Mouse (Mus musculus): ENCODE data around the gene Nol6. TPM values are rescaled to one million over a fixed set of nuclear protein-coding genes. Genes with fewer than 3 reads are reported as not detected.

Gene Nol6
- polyA plus RNA-seq, 1 experiment = 29.0 TPM

GRCm38 (mm10) chr4:41102901-41103300, 21.4 kb downstream of the Nol6 start:
- DNase-seq = peak; percentile 19
- H3K36me3 ChIP-seq (ENCODE audit: control insufficient read depth, insufficient read depth, low read length) = no peaks in the 10 kb centered on the region
- H3K27me3 ChIP-seq (replicated peaks; ENCODE audit: control insufficient read depth, insufficient read depth, low read length) = no peaks in the 10 kb centered on the region
- H3K4me3 ChIP-seq (ENCODE audit: insufficient read depth, low read depth, low read length) = no peak overlapping the region
- H3K4me1 ChIP-seq (ENCODE audit: control insufficient read depth, insufficient read depth, low read length) = no peaks in the 10 kb centered on the region; the same call in 1 of the 2 replicates
- no peak overlapping the region for H3K27ac ChIP-seq (ENCODE audit: insufficient read depth, low read depth, low read length)
- TF ChIP-seq CTCF (conservative IDR thresholded peaks at IDR 0.05; ENCODE audit: insufficient read depth, insufficient read length, low read depth, low read length) = no peak
- TF ChIP-seq POLR2A (IDR thresholded peaks at IDR 0.05; ENCODE audit: low read depth, low read length) = no peak

- Histone ChIP-seq H3K4me3 (ENCODE audit: insufficient read depth, low read depth, low read length) (no peak overlapping the region), H3K4me1 (ENCODE audit: control insufficient read depth, insufficient read depth, low read length) (peaks cover 6% of the 10 kb centered on the region; the same call in 1 of the 2 replicates), H3K36me3 (ENCODE audit: control insufficient read depth, insufficient read depth, low read length) (no peaks in the 10 kb centered on the region), H3K27ac (ENCODE audit: insufficient read depth, low read depth, low read length) (no peak overlapping the region), H3K27me3 (replicated peaks; ENCODE audit: control insufficient read depth, insufficient read depth, low read length) (no peaks in the 10 kb centered on the region)
- 77% methylated on average over 1 of the region's 1 CpGs for WGBS
- TF ChIP-seq CTCF (conservative IDR thresholded peaks at IDR 0.05; ENCODE audit: insufficient read depth, insufficient read length, low read depth, low read length) (no peak), POLR2A (IDR thresholded peaks at IDR 0.05; ENCODE audit: low read depth, low read length) (no peak)
- DNase-seq = no peak
These were observed 23.3 kb downstream of the Nol6 start for GRCm38 (mm10) chr4:41100986-41101385.

- no peaks in the 10 kb centered on the region for H3K36me3 ChIP-seq (ENCODE audit: control insufficient read depth, insufficient read depth, low read length)
- H3K4me1 ChIP-seq (ENCODE audit: control insufficient read depth, insufficient read depth, low read length) = peaks cover 7% of the 10 kb centered on the region; the same call in 1 of the 2 replicates
- 15% methylated on average over 11 of the region's 11 CpGs for WGBS
- H3K27me3 ChIP-seq (replicated peaks; ENCODE audit: control insufficient read depth, insufficient read depth, low read length) = no peaks in the 10 kb centered on the region
- peak; percentile 41 for DNase-seq
- no peak overlapping the region for H3K27ac ChIP-seq (ENCODE audit: insufficient read depth, low read depth, low read length)
- no peak for TF ChIP-seq POLR2A (IDR thresholded peaks at IDR 0.05; ENCODE audit: low read depth, low read length)
- no peak for TF ChIP-seq CTCF (conservative IDR thresholded peaks at IDR 0.05; ENCODE audit: insufficient read depth, insufficient read length, low read depth, low read length)
- H3K4me3 ChIP-seq (ENCODE audit: insufficient read depth, low read depth, low read length) = 0 out of 2 replicates have a peak overlapping the region, but pooled peaks have one; percentile 30
These were observed 25.7 kb downstream of the Nol6 start for GRCm38 (mm10) chr4:41098577-41098951.

DNA sequence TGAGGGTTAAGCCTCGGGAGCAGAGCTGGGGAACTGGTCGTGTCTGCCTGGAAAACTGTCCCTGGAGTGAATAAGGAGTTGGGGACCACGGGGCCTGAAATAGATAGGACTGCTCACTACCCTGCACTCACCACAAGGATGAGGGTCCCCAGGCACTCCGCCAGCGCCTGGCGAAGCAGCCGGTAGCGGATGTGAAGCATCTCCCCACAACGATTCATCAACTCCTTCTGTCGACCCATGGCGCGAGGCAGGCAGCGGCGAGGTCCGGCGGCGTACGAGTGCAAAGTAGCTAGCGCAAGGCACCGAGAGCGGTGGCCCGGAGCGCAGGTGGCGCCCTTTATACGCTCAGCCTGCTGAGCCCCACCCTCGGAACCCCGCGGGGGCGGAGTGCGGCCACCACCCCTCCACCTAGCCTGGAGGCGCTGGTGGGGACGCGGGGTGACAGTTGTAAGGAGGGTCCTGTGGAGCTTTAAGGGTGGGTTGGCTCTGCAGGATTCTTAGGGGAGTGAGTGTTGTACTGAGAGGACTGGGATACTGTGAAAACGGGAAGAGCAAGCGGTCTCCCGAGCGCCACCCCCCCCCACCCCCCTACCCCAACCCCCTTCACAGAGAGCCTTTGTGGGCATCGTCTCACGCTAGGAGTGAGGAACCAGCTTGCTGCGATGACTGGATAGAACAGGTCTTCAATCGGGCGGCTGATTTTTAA, 26.2 kb downstream of the Nol6 start, which contains the start of gene Aqp3:
Gene Aqp3, minus strand, starts transcription at position 313 of the 706 bp plus-strand sequence.
- peaks cover 7% of the 10 kb centered on the region; the same call in 1 of the 2 replicates for H3K4me1 ChIP-seq (ENCODE audit: control insufficient read depth, insufficient read depth, low read length)
- TF ChIP-seq POLR2A (IDR thresholded peaks at IDR 0.05; ENCODE audit: low read depth, low read length) = peak; percentile 88
- no peak for TF ChIP-seq CTCF (conservative IDR thresholded peaks at IDR 0.05; ENCODE audit: insufficient read depth, insufficient read length, low read depth, low read length)
- H3K4me3 ChIP-seq (ENCODE audit: insufficient read depth, low read depth, low read length) = peak within 1 kb of the TSS; percentile 30
- no peaks in the 10 kb centered on the region for H3K36me3 ChIP-seq (ENCODE audit: control insufficient read depth, insufficient read depth, low read length)
- DNase-seq = peak; percentile 79
- WGBS = 1% methylated on average over 42 of the region's 42 CpGs
- H3K27ac ChIP-seq (ENCODE audit: insufficient read depth, low read depth, low read length) = peak within 1 kb of the TSS; percentile 79
- H3K27me3 ChIP-seq (replicated peaks; ENCODE audit: control insufficient read depth, insufficient read depth, low read length) = no peaks in the 10 kb centered on the region

- TF ChIP-seq CTCF (conservative IDR thresholded peaks at IDR 0.05; ENCODE audit: insufficient read depth, insufficient read length, low read depth, low read length) = no peak
- Histone ChIP-seq H3K36me3 (ENCODE audit: control insufficient read depth, insufficient read depth, low read length) (no peaks in the 10 kb centered on the region), H3K27ac (ENCODE audit: insufficient read depth, low read depth, low read length) (peak overlapping the region; percentile 79), H3K4me3 (ENCODE audit: insufficient read depth, low read depth, low read length) (peak overlapping the region; percentile 30), H3K4me1 (ENCODE audit: control insufficient read depth, insufficient read depth, low read length) (peaks cover 7% of the 10 kb centered on the region; the same call in 1 of the 2 replicates), H3K27me3 (replicated peaks; ENCODE audit: control insufficient read depth, insufficient read depth, low read length) (no peaks in the 10 kb centered on the region)
- DNase-seq = peak; percentile 56
- 44% methylated on average over 13 of the region's 13 CpGs for WGBS
These were observed 26.9 kb downstream of the Nol6 start for GRCm38 (mm10) chr4:41097381-41097780.

DNA sequence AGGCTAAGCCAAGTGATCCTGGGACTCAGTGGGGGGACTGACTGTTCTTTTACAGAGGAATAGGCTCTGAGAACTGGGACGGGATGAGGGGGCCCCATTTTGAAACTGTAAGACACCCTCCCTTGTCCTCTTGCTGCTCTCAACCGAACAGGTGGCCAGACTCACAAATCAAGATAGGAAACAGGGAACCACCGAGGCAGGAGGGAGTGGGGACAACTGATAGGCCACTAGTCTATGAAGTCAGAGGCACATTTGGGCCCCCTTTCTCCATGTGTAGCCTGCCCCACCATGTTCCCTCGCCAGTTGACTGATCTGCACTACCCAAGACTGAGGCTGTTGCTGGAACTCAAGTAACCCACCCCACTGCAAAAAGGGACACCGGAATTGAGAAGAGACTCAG, 27.5 kb downstream of the Nol6 start:
- TF ChIP-seq POLR2A (IDR thresholded peaks at IDR 0.05; ENCODE audit: low read depth, low read length) (no peak), CTCF (conservative IDR thresholded peaks at IDR 0.05; ENCODE audit: insufficient read depth, insufficient read length, low read depth, low read length) (no peak)
- no peak for DNase-seq
- H3K27me3 ChIP-seq (replicated peaks; ENCODE audit: control insufficient read depth, insufficient read depth, low read length) = no peaks in the 10 kb centered on the region
- peak overlapping the region; percentile 30 for H3K4me3 ChIP-seq (ENCODE audit: insufficient read depth, low read depth, low read length)
- peaks cover 7% of the 10 kb centered on the region; the same call in 1 of the 2 replicates for H3K4me1 ChIP-seq (ENCODE audit: control insufficient read depth, insufficient read depth, low read length)
- peak overlapping the region; percentile 11 for H3K27ac ChIP-seq (ENCODE audit: insufficient read depth, low read depth, low read length)
- WGBS = 78% methylated on average over 5 of the region's 5 CpGs
- H3K36me3 ChIP-seq (ENCODE audit: control insufficient read depth, insufficient read depth, low read length) = no peaks in the 10 kb centered on the region

DNA sequence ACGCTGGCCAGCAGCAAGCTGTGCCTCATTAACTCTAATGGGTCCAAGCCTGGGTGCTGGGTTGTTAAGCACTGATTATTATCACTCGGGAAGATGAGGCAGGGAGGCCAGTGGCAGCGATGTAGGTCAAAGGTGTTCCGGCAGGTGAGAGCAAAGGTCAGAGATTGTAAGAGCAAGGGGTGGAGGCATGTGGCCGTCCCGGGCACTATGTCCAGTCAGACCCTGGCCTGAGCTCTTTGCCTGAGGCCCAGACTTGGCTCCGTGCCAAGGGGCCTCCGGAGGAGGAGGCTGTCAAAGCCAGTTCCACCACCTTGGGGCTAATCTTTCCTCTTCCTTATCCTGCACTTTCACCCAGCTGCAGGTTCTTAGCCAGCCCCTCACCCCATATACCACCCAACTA, 28.1 kb downstream of the Nol6 start:
- Histone ChIP-seq H3K4me1 (ENCODE audit: control insufficient read depth, insufficient read depth, low read length) (peaks cover 7% of the 10 kb centered on the region; the same call in 1 of the 2 replicates), H3K4me3 (ENCODE audit: insufficient read depth, low read depth, low read length) (peak overlapping the region; percentile 30), H3K27ac (ENCODE audit: insufficient read depth, low read depth, low read length) (peak overlapping the region; percentile 11), H3K27me3 (replicated peaks; ENCODE audit: control insufficient read depth, insufficient read depth, low read length) (no peaks in the 10 kb centered on the region), H3K36me3 (ENCODE audit: control insufficient read depth, insufficient read depth, low read length) (no peaks in the 10 kb centered on the region)
- TF ChIP-seq CTCF (conservative IDR thresholded peaks at IDR 0.05; ENCODE audit: insufficient read depth, insufficient read length, low read depth, low read length) (no peak), POLR2A (IDR thresholded peaks at IDR 0.05; ENCODE audit: low read depth, low read length) (no peak)
- peak; percentile 78 for DNase-seq
- 27% methylated on average over 8 of the region's 8 CpGs for WGBS
